Mouse (Mus musculus): ENCODE data around the gene Galt.
A peak's percentile ranks its signal among the peaks of the same experiment; 100 is the strongest.

The Galt gene

GRCm38 (mm10) chr4:41754797-41755337, at the start of gene Galt:
Gene Galt, plus strand, starts transcription at chr4:41755228.
- no peak for DNase-seq

DNA sequence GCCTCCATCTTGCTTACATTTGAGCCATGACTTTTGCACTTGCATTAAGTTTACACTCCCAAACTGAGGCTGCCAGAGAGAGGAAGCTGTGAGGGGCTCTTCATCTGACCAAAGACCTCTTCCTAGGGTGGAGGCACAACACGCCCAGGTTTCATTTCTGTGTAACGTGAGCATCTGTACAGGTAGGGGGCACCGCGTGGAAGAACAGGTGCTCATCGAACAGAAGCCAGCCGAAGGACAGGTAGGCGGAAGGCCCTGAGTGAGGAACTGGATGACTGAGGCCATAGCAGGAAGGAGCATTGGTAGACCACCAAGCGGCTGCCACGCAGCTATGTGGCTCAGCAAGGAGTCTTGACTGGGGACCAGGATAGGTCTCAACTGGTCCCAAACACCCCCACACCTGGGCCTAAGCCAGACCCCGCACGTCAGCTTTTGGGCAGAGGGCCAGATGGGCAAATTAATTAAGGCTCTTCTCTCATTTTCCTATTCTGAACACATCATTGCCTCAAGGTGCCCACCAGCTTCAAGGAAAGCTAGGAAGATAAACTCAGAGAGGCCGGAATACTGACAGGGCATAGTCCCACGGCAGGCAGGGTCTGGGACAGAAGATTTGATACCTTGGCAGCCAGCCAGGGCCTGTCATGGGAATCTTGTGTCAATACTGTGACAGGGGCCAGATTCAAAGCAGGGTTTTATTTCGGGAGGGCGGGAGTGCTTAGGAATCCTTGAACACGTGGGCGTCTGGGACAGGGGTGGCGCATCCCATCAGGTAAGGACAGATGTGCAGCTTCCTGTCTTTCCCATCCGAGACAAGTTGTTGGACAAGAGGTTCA, 48.9 kb upstream of the Galt start:
- DNase-seq = no peak

- DNase-seq = peak; percentile 88
Observed at GRCm38 (mm10) chr4:41707011-41707535, 48.0 kb upstream of the Galt start.

DNA sequence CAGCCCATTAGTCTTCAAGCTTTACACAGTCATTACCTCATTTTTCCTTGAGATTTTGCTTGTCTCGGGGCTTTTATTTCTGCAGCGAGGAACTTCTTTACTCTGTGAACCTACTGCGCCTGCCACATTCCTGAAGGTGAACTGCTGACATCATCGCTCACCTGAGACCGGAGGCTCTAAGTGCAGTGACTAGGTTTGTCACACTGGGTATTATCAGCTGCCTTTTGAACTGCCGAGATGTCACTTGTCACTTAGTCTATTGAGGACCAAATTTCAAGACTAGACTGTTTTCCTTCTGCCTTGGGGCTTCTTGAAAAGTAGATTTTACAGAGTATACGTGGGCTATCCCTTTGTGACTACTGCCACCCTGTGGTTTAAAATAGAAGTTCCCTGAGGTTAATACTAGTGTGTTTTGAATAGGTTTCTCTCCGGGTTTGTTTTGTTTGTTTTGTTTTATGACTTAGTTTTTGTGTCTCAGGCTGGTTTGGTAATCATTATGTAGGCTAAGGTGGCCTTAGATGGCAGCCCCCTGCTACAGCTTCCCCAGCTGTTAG, 46.8 kb upstream of the Galt start:
- peak; percentile 80 for DNase-seq

DNA sequence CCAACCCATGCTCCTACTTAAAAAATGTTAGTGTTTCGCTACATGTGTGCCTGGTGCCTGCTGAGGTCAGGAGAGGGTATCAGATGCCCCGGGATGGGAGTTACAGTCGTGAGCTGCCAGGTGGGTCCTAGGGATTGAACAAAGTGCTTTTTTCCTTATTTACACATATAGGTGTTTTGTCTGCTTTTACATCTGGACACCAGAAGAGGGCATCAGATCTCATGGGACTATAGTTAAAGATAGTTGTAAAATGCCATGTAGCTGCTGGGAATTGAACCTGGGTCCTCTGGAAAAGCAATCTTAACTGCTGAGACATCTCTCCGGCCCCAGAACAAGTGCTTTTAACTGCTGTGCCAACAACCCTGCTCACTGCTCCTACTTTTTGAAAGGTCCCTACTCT, 44.8 kb upstream of the Galt start:
- no peak for DNase-seq

DNA sequence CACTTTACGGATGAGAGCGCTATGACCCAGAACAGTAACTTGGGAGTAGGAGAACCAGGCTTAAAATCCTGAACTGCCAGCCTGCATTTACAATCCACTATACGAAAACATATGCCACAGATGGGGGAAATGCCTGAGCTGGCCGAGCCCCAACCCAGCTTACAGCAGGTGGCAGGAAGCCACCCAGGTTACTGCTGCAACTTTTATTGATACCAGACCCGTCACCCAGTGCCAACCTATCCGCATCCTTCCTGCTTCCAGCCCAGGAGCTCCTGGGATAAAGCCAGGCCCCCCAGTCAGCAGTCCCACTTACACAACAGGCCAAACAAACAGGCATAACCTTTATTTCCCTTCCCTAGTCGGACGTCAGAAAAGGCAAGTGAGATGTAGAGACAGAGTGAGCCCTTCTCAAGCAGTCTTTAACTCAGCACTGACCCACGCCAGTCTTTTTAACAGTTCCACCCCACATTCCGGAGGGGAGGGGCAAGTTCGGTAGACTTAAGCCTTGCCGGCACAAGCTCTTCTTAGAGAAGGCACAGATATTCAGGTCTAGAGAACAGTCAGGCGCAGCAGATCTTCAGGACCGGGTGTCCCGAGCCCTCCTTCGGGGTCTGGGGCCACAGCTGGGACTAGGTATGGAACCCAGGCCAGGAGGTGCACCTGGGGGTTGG, 43.2 kb upstream of the Galt start:
- no peak for DNase-seq

DNA sequence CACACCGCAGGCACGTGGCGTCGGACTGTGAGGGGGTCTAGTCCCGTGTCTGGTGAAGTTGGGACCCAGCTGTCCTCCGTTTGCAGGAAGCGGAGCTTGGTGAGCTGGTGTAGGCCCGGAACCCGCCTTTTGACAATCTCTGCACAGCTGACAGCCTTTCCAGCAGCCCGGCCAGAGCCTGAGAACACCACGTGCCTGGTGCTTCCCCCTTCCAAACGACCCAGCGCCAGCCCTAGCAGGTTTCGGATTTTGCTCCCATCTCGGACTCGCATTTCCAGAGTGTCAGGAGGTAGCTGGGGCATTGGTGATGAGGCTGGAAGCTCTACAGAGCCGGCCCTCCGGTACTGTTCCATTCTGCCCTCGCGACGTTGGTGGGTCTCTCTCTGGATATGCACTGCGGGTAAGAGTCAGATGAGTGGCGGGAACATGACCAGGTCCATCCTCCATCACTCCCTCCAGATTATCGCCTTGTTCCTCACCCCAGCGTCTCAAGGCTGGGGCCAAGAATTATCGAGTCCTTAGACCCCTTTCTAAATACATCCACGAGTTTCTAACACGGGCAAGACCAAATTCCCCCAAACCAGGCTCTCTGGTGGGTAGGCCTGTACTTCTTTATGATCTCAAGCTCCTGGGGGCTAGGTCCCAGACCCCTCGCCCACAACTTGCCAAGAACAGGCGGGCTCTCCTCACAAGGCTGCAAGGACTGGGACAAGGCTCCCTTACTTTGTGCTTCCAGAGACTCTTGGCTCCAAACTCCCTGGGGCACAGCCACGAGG, 42.4 kb upstream of the Galt start:
- DNase-seq = no peak

- DNase-seq = peak; percentile 91
Observed at GRCm38 (mm10) chr4:41713197-41714067, 41.6 kb upstream of the Galt start, which contains the start of gene Rpp25l. Gene Rpp25l, minus strand, starts transcription at chr4:41713534.

DNA sequence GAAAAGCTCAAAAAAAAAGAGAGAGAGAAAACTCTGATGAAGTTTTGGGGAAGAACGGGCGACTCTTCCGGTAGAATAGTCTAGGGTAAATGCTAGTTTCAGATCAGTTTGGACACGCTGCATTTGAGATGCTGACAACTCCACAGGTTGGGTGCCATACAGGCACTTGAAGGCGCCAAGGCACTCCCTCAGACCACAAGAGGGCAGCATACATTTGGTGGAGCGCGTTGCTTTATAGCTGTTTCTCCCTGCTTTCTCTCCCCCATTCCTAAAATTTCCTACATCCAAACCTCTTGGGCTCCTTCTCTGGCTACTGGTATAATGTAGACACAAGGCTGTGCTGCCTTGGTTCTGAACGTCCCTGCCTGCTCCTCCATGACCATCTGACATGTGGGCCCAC, 40.8 kb upstream of the Galt start:
- DNase-seq = peak; percentile 86

- no peak for DNase-seq
Observed at GRCm38 (mm10) chr4:41715082-41715481, 39.9 kb upstream of the Galt start.

DNA sequence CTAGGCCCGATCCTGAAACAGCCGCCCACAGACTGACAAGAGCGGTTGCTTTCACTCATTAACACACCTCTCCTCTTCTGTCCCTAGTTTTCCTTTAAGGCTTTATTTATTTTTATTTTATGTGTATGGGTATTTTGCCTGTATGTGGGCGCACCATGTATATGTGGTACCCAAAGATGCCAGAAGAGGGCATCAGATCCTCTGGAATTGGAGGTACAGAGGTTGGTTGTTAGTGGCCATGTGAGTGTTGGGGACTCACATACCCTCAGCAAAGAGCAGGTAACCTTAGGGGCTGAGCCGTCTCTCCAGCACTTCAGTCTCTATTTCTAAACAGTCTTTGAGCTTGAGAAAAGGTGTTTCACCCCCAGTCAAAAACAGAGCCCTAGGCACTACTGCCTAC, 39.4 kb upstream of the Galt start:
- DNase-seq = no peak

DNA sequence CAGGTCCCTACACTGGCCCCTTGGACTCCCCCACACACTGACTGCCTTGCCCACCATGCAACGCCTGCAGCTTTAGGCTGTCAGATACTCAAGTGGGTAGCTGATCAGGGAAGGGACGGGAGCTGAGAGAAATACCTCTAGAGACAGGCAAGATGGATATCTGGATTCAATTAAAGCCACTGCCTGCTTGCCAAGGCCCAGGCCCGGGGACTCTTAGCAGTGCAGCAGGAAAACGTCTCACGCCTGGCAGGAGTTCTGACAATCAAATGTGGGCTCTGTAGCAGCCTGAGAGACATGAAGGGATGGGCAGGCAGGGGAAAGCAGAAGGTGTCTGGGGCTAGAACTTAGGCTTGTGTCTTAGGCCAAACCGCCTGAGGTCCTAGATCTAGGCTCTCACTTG, 38.2 kb upstream of the Galt start:
- DNase-seq = no peak

- peak; percentile 97 for DNase-seq
Observed at GRCm38 (mm10) chr4:41722918-41723351, 32.1 kb upstream of the Galt start, which contains the start of gene Dctn3. Gene Dctn3, minus strand, starts transcription at chr4:41723170.

DNA sequence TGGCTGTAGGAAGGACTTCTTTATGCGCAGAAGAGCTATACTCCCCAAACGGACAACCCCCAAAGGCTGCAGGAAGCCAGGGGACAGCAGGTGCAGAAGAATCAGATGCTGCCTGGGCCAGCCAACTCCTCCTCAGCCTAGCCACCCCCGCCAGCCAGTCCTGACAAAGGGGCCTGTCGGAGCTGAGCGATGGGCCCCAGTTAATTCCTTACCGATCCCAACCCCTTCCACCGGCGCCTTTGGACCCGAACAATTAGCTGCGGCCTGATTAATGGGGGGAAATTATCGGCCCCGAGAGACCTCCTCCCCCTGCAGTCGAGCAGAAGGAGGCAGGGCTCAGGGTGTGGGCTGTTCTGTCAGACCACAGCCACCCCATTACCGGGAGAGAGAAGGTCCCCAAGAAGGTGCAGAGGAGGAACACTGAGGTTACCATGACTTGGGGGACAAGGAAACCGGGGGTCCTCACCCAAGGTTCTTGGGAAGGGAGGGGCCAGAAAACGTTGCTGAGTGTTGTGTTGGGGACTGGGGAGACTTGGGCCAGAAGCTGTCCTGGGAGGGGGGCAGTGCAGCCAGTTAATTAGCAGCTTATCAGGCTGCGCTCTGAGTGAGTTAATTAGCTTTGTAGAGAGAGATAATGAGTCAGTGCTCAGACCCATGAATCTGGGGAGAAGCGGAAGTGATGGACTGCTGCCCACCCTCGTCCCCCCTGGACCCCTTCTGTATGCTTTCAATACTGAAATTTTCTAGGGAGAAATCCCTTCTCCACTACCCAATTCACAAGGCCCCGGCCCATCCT, 28.0 kb upstream of the Galt start:
- peak; percentile 46 for DNase-seq

DNA sequence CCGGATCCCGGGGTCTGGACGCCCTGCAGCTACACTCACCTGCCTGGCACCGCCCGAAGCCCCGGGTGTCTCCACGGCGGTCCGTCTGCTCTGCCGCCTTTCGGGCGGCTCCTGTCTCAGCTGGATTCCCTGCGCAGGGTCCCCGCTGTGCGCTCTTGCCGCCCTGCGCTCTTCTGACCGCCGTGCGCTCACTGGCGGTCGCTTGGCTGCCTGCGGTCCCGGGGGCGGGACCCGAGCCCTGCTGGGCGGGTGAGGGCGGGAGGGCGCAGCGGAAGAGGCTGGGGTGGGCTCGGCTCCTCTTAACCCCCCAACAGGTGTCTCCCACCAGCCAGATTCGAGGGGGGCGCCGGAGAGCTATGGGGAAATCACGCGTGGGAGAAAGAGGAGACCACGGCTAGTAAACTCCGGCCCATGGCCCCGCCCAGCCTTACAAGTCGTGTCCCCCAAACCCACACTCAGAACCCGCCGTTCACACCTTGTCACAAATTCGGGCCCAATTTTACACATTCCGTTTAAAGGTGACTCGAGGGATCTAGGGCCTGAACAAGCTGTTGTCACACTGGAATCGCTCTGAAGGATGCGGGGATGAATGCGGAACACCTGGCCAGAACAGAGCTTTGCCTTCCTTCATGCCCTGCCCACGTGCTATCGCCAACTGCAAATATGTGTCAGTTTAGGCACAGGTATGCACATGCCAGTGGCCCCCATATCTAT, 23.8 kb upstream of the Galt start, which contains the start of gene Arid3c:
TSS of gene Arid3c (minus strand) at position 91 of the 714 bp plus-strand sequence.
- DNase-seq = peak; percentile 65

DNA sequence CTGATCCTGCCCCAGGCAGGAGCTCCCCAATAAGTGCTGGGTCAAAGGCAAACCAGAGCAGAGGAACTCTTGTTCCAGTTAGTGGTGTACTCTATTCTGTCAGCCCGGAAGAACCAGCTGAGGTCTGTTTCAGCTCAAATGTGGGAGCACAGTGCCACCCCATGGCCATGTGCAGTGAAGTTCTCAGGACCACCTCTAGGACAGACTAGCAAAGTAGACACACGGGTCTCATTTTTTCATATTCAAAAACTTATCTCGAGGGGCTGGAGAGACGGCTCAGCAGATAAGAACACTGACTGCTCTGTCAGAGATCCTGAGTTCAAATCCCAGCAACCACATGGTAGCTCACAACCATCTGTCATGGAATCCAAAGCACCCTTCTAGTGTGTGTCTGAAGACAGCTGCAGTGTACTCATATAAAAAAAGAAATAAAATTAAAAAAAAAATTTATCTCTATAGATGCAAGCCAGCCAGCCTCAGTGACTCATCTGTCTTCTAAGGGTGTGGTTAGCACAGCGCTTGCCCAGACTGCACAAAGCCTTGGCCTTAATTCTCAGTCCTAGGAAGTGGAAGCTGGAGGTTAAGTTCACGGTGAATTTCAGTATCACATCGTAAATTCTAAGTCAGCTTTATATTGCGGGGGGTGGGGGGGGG, 17.3 kb upstream of the Galt start:
- peak; percentile 79 for DNase-seq

GRCm38 (mm10) chr4:41738256-41738603, 16.8 kb upstream of the Galt start:
- no peak for DNase-seq

- DNase-seq = no peak
Observed at GRCm38 (mm10) chr4:41739260-41739659, 15.8 kb upstream of the Galt start.
